Mouse (Mus musculus) cerebellum, adult 2 months (tissue): ENCODE results near the gene Pak4.

Experiments
- CTCF ChIP-seq: fragments of 200-500 bp; IDR thresholded peaks from 2 replicates; pipeline ENCODE4 v1.5.1; 2011; ENCODE audit warnings: low read depth, mild to moderate bottlenecking, control low read depth, low read length, moderate library complexity, borderline replicate concordance; ENCODE audit not compliant: insufficient read depth
- POLR2A ChIP-seq: fragments of 200-500 bp; IDR thresholded peaks from 2 replicates; pipeline ENCODE4 v1.6.1; 2011; ENCODE audit warnings: low read length, control low read depth, borderline replicate concordance; ENCODE audit not compliant: insufficient read depth

- TF ChIP-seq CTCF, result no peak
- TF ChIP-seq POLR2A, result no peak
These were observed 66.0 kb downstream of the Pak4 start for GRCm38 (mm10) chr7:28532005-28532404.
